Mouse (Mus musculus): ENCODE data around the gene Ncdn.

Ncdn gene

DNA sequence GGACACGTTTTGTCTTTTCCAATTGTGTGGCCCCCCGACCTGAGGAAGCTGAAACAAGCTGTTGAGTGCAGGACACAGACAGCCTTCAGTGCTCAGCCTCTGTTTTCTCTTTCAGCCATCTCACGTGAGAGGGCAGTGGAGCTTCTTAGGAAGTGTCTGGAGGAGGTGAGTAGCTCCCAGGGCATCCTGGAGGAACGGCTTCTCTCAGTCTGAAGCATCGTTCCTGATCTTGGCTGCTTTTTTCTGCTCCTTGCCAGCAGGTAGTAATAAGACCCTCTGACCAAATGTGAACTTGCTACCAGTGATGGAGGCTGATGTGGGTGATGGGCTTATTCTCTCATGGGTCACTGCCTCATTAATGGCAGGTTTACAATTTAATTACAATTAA lies 45.8 kb downstream of the Ncdn start:
- no peak for DNase-seq (ENCODE audit: low spot score)

DNA sequence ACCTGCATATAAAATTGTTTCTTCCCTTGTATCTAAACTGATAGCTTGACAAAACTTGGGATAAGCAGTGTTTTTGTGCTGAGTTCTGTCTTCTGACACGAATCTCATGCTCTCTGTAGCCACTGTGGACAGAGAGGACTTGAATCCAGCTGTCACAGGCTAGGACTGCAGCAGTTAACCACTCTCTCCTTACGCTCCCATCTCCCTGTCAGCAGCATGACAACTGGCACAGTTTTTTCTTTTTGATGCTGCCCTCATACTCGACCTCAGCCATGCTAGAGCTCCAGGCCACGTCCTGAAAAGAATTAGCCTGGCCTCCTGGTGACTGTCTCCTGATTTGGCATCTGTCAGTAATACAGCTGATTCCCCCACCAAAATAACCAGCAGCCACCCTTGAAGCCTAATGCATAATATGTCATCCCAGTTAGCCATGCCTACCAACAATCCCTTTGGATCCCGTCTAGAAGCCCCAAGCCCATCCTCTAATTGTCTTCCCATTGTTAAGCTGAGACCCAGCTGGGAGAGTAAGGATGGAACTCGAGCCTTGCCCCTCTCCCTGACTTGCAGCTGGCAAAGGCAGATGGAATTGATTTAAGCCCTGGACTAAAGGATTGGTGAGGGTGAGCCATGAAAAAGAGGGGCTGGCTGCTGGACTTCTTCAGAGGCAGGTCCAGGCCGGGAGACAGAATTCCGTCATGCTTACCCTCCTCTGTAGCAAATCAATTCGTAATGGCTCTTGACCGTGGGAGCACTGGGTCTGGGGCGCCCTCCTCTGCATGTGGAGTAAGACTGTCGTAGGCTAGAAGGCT lies 46.4 kb downstream of the Ncdn start:
- DNase-seq (ENCODE audit: low spot score) = no peak

DNA sequence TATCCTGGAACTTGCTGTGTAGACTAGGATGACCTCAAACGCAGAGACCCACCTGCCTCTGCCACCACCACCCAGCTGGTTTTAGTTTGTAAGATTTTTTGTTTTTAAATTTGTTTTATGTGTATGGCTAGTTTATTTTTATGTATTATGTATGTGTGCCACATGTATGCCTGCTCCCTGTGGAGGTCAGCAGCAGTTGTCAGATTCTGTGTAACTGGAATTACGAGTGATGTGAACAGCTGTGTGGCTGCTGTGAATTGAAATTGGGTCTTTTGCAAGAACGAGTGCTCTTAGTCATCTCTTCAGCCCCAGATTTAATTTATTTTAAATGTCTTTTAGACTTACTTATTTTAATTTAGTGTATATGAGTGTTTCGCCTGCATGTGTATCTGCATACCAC lies 56.3 kb downstream of the Ncdn start:
- DNase-seq (ENCODE audit: low spot score) = no peak
